Mouse (Mus musculus) C2C12 (cell line): ENCODE measurements around the gene Eml2. TPM values are rescaled to one million over a fixed set of nuclear protein-coding genes. Genes with fewer than 3 reads are reported as not detected.
A peak's percentile ranks its signal among the peaks of the same experiment; 100 is the strongest.

Experiments
- H3K27me3 ChIP-seq: one replicate; pipeline ENCODE4 v1.6.1; 2011; ENCODE audit not compliant: control insufficient read depth, insufficient read depth, insufficient read length
- H3K36me3 ChIP-seq: one replicate; pipeline ENCODE4 v1.6.1; 2011; ENCODE audit not compliant: control insufficient read depth, insufficient read depth
- H3K4me3 ChIP-seq: one replicate; pipeline ENCODE4 v1.5.1; 2011; ENCODE audit warnings: mild to moderate bottlenecking, control low read depth; ENCODE audit not compliant: poor library complexity, insufficient read depth, severe bottlenecking
- H3K79me2 ChIP-seq: one replicate; pipeline ENCODE4 v1.6.1; 2011; ENCODE audit not compliant: control insufficient read depth, insufficient read depth
- H3K79me3 ChIP-seq: one replicate; pipeline ENCODE4 v1.6.1; 2011; ENCODE audit warnings: low read depth, control low read depth
- H3ac ChIP-seq: one replicate; pipeline ENCODE3; 2011; ENCODE audit warnings: low read depth; ENCODE audit not compliant: control insufficient read depth, insufficient read length
- CEBPB ChIP-seq: IDR thresholded peaks from one replicate; pipeline ENCODE4 v1.6.1; 2011; ENCODE audit warnings: low read depth, mild to moderate bottlenecking, control low read depth, moderate library complexity
- CTCF ChIP-seq: IDR thresholded peaks from one replicate; pipeline ENCODE4 v1.5.1; 2011; ENCODE audit not compliant: control insufficient read depth, insufficient read depth, insufficient read length
- FOSL1 ChIP-seq: IDR thresholded peaks from one replicate; pipeline ENCODE4 v1.8.0; 2011; ENCODE audit warnings: mild to moderate bottlenecking, low read length; ENCODE audit not compliant: poor library complexity, insufficient read depth, severe bottlenecking
- MAX ChIP-seq: IDR thresholded peaks from one replicate; pipeline ENCODE4 v1.6.1; 2011; ENCODE audit warnings: mild to moderate bottlenecking, control low read depth
- MYOD1 ChIP-seq: IDR thresholded peaks from one replicate; pipeline ENCODE4 v1.6.1; 2011; ENCODE audit warnings: low read depth; ENCODE audit not compliant: control insufficient read depth, insufficient read length
- MYOG ChIP-seq: IDR thresholded peaks from one replicate; pipeline ENCODE4 v1.6.1; 2011; ENCODE audit not compliant: control insufficient read depth, insufficient read length; ENCODE audit errors: extremely low read depth
- USF1 ChIP-seq: IDR thresholded peaks from one replicate; pipeline ENCODE4 v1.6.1; 2011; ENCODE audit warnings: low read depth, mild to moderate bottlenecking, control low read depth, moderate library complexity
- polyA plus RNA-seq: library from polyadenylated mRNA; unstranded; fragments of >200 nt; fragmentation: generic; extraction: Trizol; gene quantifications from one replicate; pipeline ENCODE4 v1.2.1, GENCODE M21; 2012; ENCODE audit warnings: missing spikeins

The Eml2 gene
- polyA plus RNA-seq, 1 experiment: 16.4 TPM

GRCm38 (mm10) chr7:19239423-19239822, 63.2 kb downstream of the Eml2 start:
- peak; percentile 55 for TF ChIP-seq CTCF
- TF ChIP-seq CEBPB: no peak
- Histone ChIP-seq H3K79me2 (peaks cover 72% of the 10 kb centered on the region), H3K4me3 (no peak overlapping the region), H3K79me3 (peaks cover 22% of the 10 kb centered on the region), H3ac (no peak overlapping the region), H3K36me3 (no peaks in the 10 kb centered on the region), H3K27me3 (no peaks in the 10 kb centered on the region)

- H3K36me3 ChIP-seq: no peaks in the 10 kb centered on the region
- no peak overlapping the region for H3ac ChIP-seq
- H3K4me3 ChIP-seq: no peak overlapping the region
- peaks cover 68% of the 10 kb centered on the region for H3K79me2 ChIP-seq
- no peak for TF ChIP-seq MAX
- H3K79me3 ChIP-seq: peaks cover 20% of the 10 kb centered on the region
- H3K27me3 ChIP-seq: no peaks in the 10 kb centered on the region
Measured at GRCm38 (mm10) chr7:19239986-19240385, 63.8 kb downstream of the Eml2 start.

GRCm38 (mm10) chr7:19240905-19241463, 64.8 kb downstream of the Eml2 start:
- Histone ChIP-seq H3K36me3 (no peaks in the 10 kb centered on the region), H3ac (no peak overlapping the region), H3K79me2 (peaks cover 58% of the 10 kb centered on the region), H3K27me3 (no peaks in the 10 kb centered on the region), H3K4me3 (no peak overlapping the region), H3K79me3 (peaks cover 16% of the 10 kb centered on the region)
- no peak for TF ChIP-seq MAX

- Histone ChIP-seq H3K36me3 (no peaks in the 10 kb centered on the region), H3K4me3 (no peak overlapping the region), H3K79me3 (peaks cover 13% of the 10 kb centered on the region), H3K27me3 (no peaks in the 10 kb centered on the region), H3K79me2 (peaks cover 49% of the 10 kb centered on the region), H3ac (no peak overlapping the region)
- no peak for TF ChIP-seq CEBPB
- no peak for TF ChIP-seq FOSL1
- no peak for TF ChIP-seq CTCF
- TF ChIP-seq MYOG: no peak
Measured at GRCm38 (mm10) chr7:19242005-19242404, 65.8 kb downstream of the Eml2 start.

GRCm38 (mm10) chr7:19243858-19244257, 67.6 kb downstream of the Eml2 start:
- H3ac ChIP-seq: no peak overlapping the region
- peaks cover 42% of the 10 kb centered on the region for H3K79me2 ChIP-seq
- no peak overlapping the region for H3K4me3 ChIP-seq
- H3K79me3 ChIP-seq: peaks cover 11% of the 10 kb centered on the region
- H3K36me3 ChIP-seq: peaks cover 5% of the 10 kb centered on the region
- no peak for TF ChIP-seq MYOG
- TF ChIP-seq FOSL1: no peak
- no peak for TF ChIP-seq USF1
- TF ChIP-seq MYOD1: no peak
- TF ChIP-seq CTCF: no peak
- no peak for TF ChIP-seq MAX
- no peak for TF ChIP-seq CEBPB
- H3K27me3 ChIP-seq: no peaks in the 10 kb centered on the region

GRCm38 (mm10) chr7:19245083-19245482, 68.9 kb downstream of the Eml2 start:
- Histone ChIP-seq H3K27me3 (no peaks in the 10 kb centered on the region), H3ac (no peak overlapping the region), H3K79me2 (peaks cover 30% of the 10 kb centered on the region), H3K36me3 (peaks cover 5% of the 10 kb centered on the region), H3K79me3 (peaks cover 9% of the 10 kb centered on the region), H3K4me3 (no peak overlapping the region)
- TF ChIP-seq MYOD1 (no peak), MAX (no peak), CEBPB (no peak), MYOG (no peak), FOSL1 (no peak), USF1 (no peak), CTCF (no peak)

GRCm38 (mm10) chr7:19246855-19247254, 70.6 kb downstream of the Eml2 start:
- Histone ChIP-seq H3ac (no peak overlapping the region), H3K79me2 (peaks cover 14% of the 10 kb centered on the region), H3K36me3 (peaks cover 5% of the 10 kb centered on the region), H3K27me3 (no peaks in the 10 kb centered on the region), H3K4me3 (no peak overlapping the region), H3K79me3 (peaks cover 4% of the 10 kb centered on the region)
- no peak for TF ChIP-seq MYOG
- no peak for TF ChIP-seq USF1
- no peak for TF ChIP-seq MYOD1
- no peak for TF ChIP-seq FOSL1
- no peak for TF ChIP-seq CTCF
- no peak for TF ChIP-seq CEBPB
- no peak for TF ChIP-seq MAX
